Mouse (Mus musculus) heart, postnatal 14 days (tissue): ENCODE results near the gene Trak2. TPM values are rescaled to one million over a fixed set of nuclear protein-coding genes. Genes with fewer than 3 reads are reported as not detected.
A peak's percentile ranks its signal among the peaks of the same experiment; 100 is the strongest.
"Not testable (repeated sequence)": the region's sequence is repeated elsewhere in the genome, so short reads cannot be mapped to it uniquely, and the experiment has no call there.

Experiments used
- DNase-seq, 2 experiments: peaks; one replicate each; pipeline ENCODE4 v3.0.0; 2021 to 2022
- intact Hi-C: fragments of 180-260 bp; cut with DNase I; formaldehyde crosslinking; loops from one replicate; pipeline ENCODE4 v1.15.1; 2025
- total RNA-seq, 2 experiments: library from RNA; stranded (reverse); gene quantifications; 2 replicates each; pipeline ENCODE4 v1.2.3; 2021

Trak2 gene
- total RNA-seq, 2 experiments from 2014 or later, result 154 to 179 TPM

GRCm38 (mm10) chr1:58954578-58955410, 18.4 kb downstream of the Trak2 start:
- intact Hi-C loops, result no loop called here
- no peak for DNase-seq

- no peak for DNase-seq
- intact Hi-C loops, result no loop called here
Observed at GRCm38 (mm10) chr1:58953686-58954434, 19.4 kb downstream of the Trak2 start.

GRCm38 (mm10) chr1:58952997-58953396, 20.2 kb downstream of the Trak2 start:
- intact Hi-C loops, result no loop called here
- DNase-seq, result no peak

- intact Hi-C loops, result no loop called here
- no peak for DNase-seq
Observed at GRCm38 (mm10) chr1:58952526-58952925, 20.7 kb downstream of the Trak2 start.

GRCm38 (mm10) chr1:58951841-58952240, 21.4 kb downstream of the Trak2 start:
- DNase-seq, result no peak

GRCm38 (mm10) chr1:58950899-58951648, 22.2 kb downstream of the Trak2 start:
- intact Hi-C loops, result no loop called here
- peak; percentile 36 for DNase-seq

More at GRCm38 (mm10) chr1:58951841-58952240, 21.4 kb downstream of the Trak2 start:
- intact Hi-C loops, result no loop called here

- no peak for DNase-seq
- intact Hi-C loops, result no loop called here
Observed at GRCm38 (mm10) chr1:58949561-58950106, 23.6 kb downstream of the Trak2 start.

GRCm38 (mm10) chr1:58946718-58947117, 26.5 kb downstream of the Trak2 start:
- no peak for DNase-seq
- intact Hi-C loops, result no loop called here

GRCm38 (mm10) chr1:58945960-58946670, 27.1 kb downstream of the Trak2 start:
- intact Hi-C loops, result no loop called here
- no peak for DNase-seq

- intact Hi-C loops, result no loop called here
- DNase-seq, result no peak
Observed at GRCm38 (mm10) chr1:58945523-58945922, 27.7 kb downstream of the Trak2 start.

- intact Hi-C loops, result no loop called here
- no peak for DNase-seq
Observed at GRCm38 (mm10) chr1:58937606-58938099, 35.6 kb downstream of the Trak2 start.

- DNase-seq, result no peak
- intact Hi-C loops, result no loop called here
Observed at GRCm38 (mm10) chr1:58936746-58937605, 36.3 kb downstream of the Trak2 start.

- intact Hi-C loops, result no loop called here
- no peak for DNase-seq
Observed at GRCm38 (mm10) chr1:58926664-58927063, 46.6 kb downstream of the Trak2 start.

- intact Hi-C loops, result no loop called here
- DNase-seq, result no peak
Observed at GRCm38 (mm10) chr1:58917566-58917965, 55.7 kb downstream of the Trak2 start.

GRCm38 (mm10) chr1:58909636-58910272, 63.5 kb downstream of the Trak2 start:
- DNase-seq, result no peak
- intact Hi-C loops, result loop anchor here (5.0 kb wide), 1 partner anchor 63 kb away; the partner anchor contains the start of genes Stradb and Trak2

- no peak for DNase-seq
- intact Hi-C loops, result no loop called here
Observed at GRCm38 (mm10) chr1:58903681-58904080, 69.5 kb downstream of the Trak2 start.

GRCm38 (mm10) chr1:58897561-58897960, 75.7 kb downstream of the Trak2 start:
- intact Hi-C loops, result loop anchor here (1.0 kb wide), 1 partner anchor 127 kb away; no protein-coding TSS in a partner anchor
- peak; percentile 22 to 35 for DNase-seq

- DNase-seq, intact Hi-C loops: not testable (repeated sequence)
Observed at GRCm38 (mm10) chr1:58892386-58892785, 80.8 kb downstream of the Trak2 start.
